11 mouse cellular contexts compared by ENCODE assay signal in the genomic region with DNA sequence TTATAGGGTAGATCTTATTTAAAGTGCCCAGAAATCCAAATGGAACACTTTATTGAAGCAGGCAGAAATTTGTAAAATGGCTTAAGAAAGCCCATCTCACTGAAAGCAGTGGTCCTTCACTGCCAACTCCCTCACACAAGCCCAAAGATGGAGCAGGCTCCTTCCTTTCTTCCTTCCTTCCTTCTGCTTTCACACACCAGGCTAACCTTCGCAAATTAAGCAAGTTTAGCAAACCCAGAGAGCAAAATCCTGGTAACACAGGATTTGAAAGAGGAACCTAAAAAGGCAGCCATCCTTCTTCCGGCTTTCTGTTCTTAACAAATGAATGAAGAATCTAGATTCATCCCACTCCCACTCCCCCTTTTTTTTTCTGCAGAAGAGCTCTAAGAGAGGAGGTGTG.
A peak's percentile ranks its signal among the peaks of the same experiment; 100 is the strongest.
DNase-seq lines count a peak whose midpoint lies in the region; ATAC-seq and TF ChIP-seq lines count a peak whose summit lies in the region.
"Had no signal": no experiment of that assay in that cellular context is flagged by ENCODE, and none has a peak within 500 bp of the region (broad histone marks: within the 10 kb centered on the region; RNA-seq: fewer than 3 reads in every experiment).

No protein-coding gene starts in this region.

- TF ChIP-seq POLR2A in cortical plate, adult 2 months (IDR thresholded peaks at IDR 0.05; ENCODE audit: extremely low read depth, insufficient read depth, low read length): no peak

- 52% methylated on average over 2 of the region's 2 CpGs for WGBS in heart, embryonic 15.5 days
- WGBS in hindbrain, embryonic 12.5 days: 65% methylated on average over 2 of the region's 2 CpGs
- 51% methylated on average over 2 of the region's 2 CpGs for WGBS in midbrain, embryonic 14.5 days

- no peaks in the 10 kb centered on the region for H3K27me3 ChIP-seq in heart, embryonic 15.5 days
- peaks cover 16% of the 10 kb centered on the region for H3K27me3 ChIP-seq in hindbrain, embryonic 12.5 days
- peaks cover 17% of the 10 kb centered on the region for H3K27me3 ChIP-seq in midbrain, embryonic 14.5 days (ENCODE audit: control insufficient read depth, insufficient read depth, low read length)

- H3K4me3 ChIP-seq in heart, embryonic 15.5 days: no peak overlapping the region
- H3K4me3 ChIP-seq in cortical plate, adult 2 months (ENCODE audit: insufficient read depth, low read length): peak overlapping the region; percentile 83
- H3K4me3 ChIP-seq in hindbrain, embryonic 12.5 days: peak overlapping the region; percentile 71
- peak overlapping the region; percentile 58 for H3K4me3 ChIP-seq in midbrain, embryonic 14.5 days (replicated peaks; ENCODE audit: low read depth, low read length)

- DNase-seq in heart, postnatal 25 days (ENCODE audit: low spot score): no peak
- no peak for DNase-seq in midbrain, embryonic 14.5 days
- DNase-seq in yolk sac, embryonic 10.5 days (ENCODE audit: low spot score): no peak
- DNase-seq in cerebellum, postnatal 4 days (ENCODE audit: low spot score in 2 of 2): no peak
- DNase-seq in gastrocnemius, adult 18-20 months (ENCODE audit: low spot score): no peak
- DNase-seq: cerebellum, adult 18-20 months; lung, postnatal 10 days; right cerebral cortex, adult 18-20 months had no signal

- peaks cover 73% of the 10 kb centered on the region for H3K4me1 ChIP-seq in heart, embryonic 15.5 days (replicated peaks)
- peaks cover 2% of the 10 kb centered on the region; the same call in 1 of the 2 replicates for H3K4me1 ChIP-seq in cortical plate, adult 2 months (ENCODE audit: control insufficient read depth, insufficient read depth, low read length)
- peaks cover 20% of the 10 kb centered on the region for H3K4me1 ChIP-seq in hindbrain, embryonic 12.5 days
- H3K4me1 ChIP-seq in midbrain, embryonic 14.5 days (ENCODE audit: control insufficient read depth, insufficient read depth, low read length): peaks cover 12% of the 10 kb centered on the region

- no peaks in the 10 kb centered on the region for H3K9me3 ChIP-seq in heart, embryonic 15.5 days (replicated peaks)
- H3K9me3 ChIP-seq in hindbrain, embryonic 12.5 days (replicated peaks): no peaks in the 10 kb centered on the region
- H3K9me3 ChIP-seq in midbrain, embryonic 14.5 days (ENCODE audit: control insufficient read depth, low read length): no peaks in the 10 kb centered on the region

- ATAC-seq in heart, embryonic 15.5 days (replicated peaks; ENCODE audit: insufficient number of reproducible peaks, insufficient read depth, low FRiP score, low read depth): no peak
- ATAC-seq in hindbrain, embryonic 12.5 days (ENCODE audit: low FRiP score): no peak
- no peak for ATAC-seq in midbrain, embryonic 14.5 days (ENCODE audit: low FRiP score, low TSS enrichment)

- no peak for TF ChIP-seq CTCF in cortical plate, adult 2 months (IDR thresholded peaks at IDR 0.05; ENCODE audit: extremely low read depth, insufficient read depth, low read length)

- H3K4me2 ChIP-seq in heart, embryonic 15.5 days: peak overlapping the region; percentile 96
- peak overlapping the region; percentile 86 for H3K4me2 ChIP-seq in hindbrain, embryonic 12.5 days (replicated peaks)
- peak overlapping the region; percentile 70 for H3K4me2 ChIP-seq in midbrain, embryonic 14.5 days (ENCODE audit: low read length)

- intact Hi-C loops in heart, postnatal 25 days (cut with DNase I): loop anchor here (10.0 kb wide), 2 partner anchors 117 to 183 kb away; no protein-coding TSS in a partner anchor

- no peaks in the 10 kb centered on the region for H3K36me3 ChIP-seq in heart, embryonic 15.5 days
- H3K36me3 ChIP-seq in hindbrain, embryonic 12.5 days: no peaks in the 10 kb centered on the region
- no peaks in the 10 kb centered on the region for H3K36me3 ChIP-seq in midbrain, embryonic 14.5 days (ENCODE audit: control insufficient read depth, insufficient read depth, low read length)

- H3K27ac ChIP-seq in heart, embryonic 15.5 days: peak overlapping the region; percentile 27; the same call in 1 of the 2 replicates
- H3K27ac ChIP-seq in cortical plate, adult 2 months (ENCODE audit: insufficient read depth, low read length): no peak overlapping the region
- H3K27ac ChIP-seq in hindbrain, embryonic 12.5 days: no peak overlapping the region
- H3K27ac ChIP-seq in midbrain, embryonic 14.5 days (replicated peaks; ENCODE audit: low read depth, low read length): no peak overlapping the region

- H3K9ac ChIP-seq in heart, embryonic 15.5 days: no peak overlapping the region
- H3K9ac ChIP-seq in hindbrain, embryonic 12.5 days: peak overlapping the region; percentile 25; the same call in 1 of the 2 replicates
- H3K9ac ChIP-seq in midbrain, embryonic 14.5 days (replicated peaks; ENCODE audit: low read length): peak overlapping the region; percentile 87; the same call in 1 of the 2 replicates
